Mouse (Mus musculus): ENCODE measurements at regions not wholly inside any gene's neighbourhood (a gene's known extent, or its start where the extent isn't known, plus 50 kb on each side); places are given as distances from the start of the nearest gene placed in this dataset.

DNA sequence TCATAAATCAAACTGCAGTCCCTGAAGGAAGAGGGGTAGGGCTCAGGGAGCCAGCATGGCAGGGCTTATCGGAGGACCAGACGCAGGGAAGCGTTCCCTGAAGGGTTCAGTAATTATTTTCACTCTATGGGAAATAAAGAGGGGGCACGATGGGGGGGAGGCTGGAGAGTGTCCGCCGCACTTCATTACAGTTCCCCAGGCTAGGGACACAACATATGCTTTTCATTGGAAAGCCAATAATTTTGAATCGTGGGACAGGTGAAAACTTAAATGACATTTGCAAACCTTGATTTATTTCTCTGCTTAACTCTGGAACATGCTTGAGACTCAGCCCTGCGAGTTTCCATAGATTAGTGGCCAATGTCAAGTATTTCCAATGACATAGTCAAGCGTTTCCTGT is 187.2 kb upstream of the Habp2 start:
- intact Hi-C loops (cut with DNase I): no loop called here
- DNase-seq (ENCODE audit: low spot score in 2 of 2): no peak

DNA sequence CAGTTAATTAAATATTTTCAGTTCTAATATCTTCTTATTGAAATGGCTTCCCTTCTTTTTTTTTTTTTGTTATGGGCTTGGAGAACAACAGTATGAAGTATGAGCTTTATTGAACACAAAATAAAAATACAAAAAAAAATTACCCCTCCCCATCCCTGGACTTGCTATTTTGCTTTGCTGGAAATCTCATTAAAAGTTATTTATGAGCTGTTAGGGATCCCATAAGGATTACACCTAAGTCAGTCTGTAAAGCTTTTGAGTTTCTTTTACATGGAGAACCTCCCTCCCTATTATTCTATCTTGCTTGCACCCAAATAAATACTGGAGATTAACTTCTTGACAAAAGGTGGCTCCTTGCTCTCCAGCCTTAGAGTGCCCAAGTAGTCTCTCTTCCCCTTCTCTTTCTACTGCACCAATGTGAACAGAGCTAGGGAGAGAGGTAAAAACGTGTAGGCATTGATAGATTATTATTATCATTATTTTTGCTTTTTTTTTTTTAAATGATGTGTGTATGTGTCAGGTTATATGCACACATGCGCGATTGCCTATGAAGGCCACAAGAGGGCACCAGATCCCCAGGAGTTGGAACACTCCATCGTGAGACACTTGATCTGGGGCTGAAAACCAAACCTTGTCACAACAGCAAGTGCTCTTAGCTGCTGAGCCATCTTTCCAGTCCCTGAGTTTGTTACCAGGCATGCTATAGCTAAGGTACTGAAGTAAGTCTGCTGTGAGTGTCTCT is 186.6 kb upstream of the Habp2 start:
- intact Hi-C loops (cut with DNase I): no loop called here
- no peak for DNase-seq (ENCODE audit: low spot score in 2 of 2)

DNA sequence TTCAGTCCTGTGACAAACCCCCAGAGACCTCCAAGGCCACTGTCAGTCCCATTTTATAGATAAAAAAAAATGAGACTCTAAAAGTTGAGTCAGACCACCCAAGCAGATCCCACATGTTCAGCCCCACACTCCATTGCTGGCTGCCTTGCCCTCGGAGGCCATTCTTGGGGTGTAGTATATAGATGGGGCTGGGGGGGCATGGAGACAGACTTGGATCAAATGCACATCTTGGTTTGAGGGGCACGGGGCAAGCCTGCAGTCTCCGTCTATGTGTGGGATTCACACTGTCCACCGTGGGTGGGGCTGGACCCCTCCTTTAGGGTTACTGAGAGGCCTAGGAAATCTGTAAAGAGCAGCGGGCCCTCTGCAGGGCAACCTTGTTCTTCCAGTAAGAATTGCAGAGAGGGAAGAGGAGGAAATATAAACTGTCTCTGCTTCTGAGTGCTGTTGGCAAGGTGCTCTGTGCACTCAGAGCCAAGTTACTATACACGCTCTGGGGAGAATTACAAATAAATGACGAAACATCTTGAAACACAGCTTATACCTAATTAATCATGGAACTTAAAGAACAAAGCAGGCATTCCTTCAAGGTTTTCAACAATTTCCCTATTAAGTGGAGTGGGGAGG is 184.4 kb upstream of the Habp2 start:
- DNase-seq (ENCODE audit: low spot score in 2 of 2): no peak
- intact Hi-C loops (cut with DNase I): no loop called here

GRCm38 (mm10) chr19:56105073-56105451 is 181.9 kb upstream of the Habp2 start:
- no peak for DNase-seq (ENCODE audit: low spot score in 2 of 2)
- intact Hi-C loops (cut with DNase I): no loop called here

- DNase-seq (ENCODE audit: low spot score in 2 of 2): no peak
- intact Hi-C loops (cut with DNase I): no loop called here
These were observed 181.4 kb upstream of the Habp2 start for GRCm38 (mm10) chr19:56105452-56106091.

GRCm38 (mm10) chr19:56108796-56109195 is 178.1 kb upstream of the Habp2 start:
- intact Hi-C loops (cut with DNase I): no loop called here
- DNase-seq (ENCODE audit: low spot score in 2 of 2): no peak

- no peak for DNase-seq (ENCODE audit: low spot score in 2 of 2)
- intact Hi-C loops (cut with DNase I): no loop called here
These were observed 171.2 kb upstream of the Habp2 start for GRCm38 (mm10) chr19:56115552-56116284.

- intact Hi-C loops (cut with DNase I): no loop called here
- no peak for DNase-seq (ENCODE audit: low spot score in 2 of 2)
These were observed 170.7 kb upstream of the Habp2 start for GRCm38 (mm10) chr19:56116285-56116680.

DNA sequence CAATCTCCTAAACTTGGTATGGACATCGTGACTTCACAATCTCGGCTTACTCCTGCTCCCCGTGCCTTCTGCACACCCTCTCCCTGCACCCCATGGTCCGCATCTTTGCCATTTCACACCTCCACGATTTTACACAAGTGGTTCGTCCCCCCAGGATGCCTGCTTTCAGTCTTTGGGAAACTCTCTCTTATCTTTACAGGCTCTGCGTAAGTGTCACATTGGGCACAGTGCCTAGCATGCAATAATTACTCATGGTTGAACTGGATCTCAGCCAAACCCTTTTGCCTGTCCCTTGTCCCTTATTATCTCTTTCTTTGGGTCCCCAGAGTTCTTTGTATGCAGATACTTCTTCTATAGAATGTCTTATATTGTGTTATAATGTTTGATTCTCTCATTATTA is 166.2 kb upstream of the Habp2 start:
- no peak for DNase-seq (ENCODE audit: low spot score in 2 of 2)
- intact Hi-C loops (cut with DNase I): no loop called here

DNA sequence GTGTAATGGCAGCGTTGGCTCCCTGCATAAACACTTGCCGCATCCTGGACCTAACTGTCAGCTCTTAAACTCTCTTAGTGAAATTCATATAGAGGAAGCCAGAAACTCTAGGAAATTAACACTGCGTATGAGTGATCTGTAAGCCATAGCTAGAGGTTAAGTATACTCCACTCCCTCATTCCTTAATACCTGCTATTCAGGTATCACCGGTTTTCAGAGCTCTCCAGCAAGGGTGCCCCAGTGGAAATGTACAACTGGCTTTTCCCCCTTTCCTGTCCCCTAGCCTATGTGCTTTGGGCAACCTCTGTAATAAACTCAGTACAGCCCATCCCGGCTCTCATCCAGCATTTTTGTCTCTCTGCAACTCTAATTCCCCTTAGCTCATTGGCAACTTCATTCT is 164.8 kb upstream of the Habp2 start:
- intact Hi-C loops (cut with DNase I): no loop called here

GRCm38 (mm10) chr19:56131556-56131955 is 155.4 kb upstream of the Habp2 start:
- DNase-seq (ENCODE audit: low spot score in 2 of 2): no peak
- intact Hi-C loops (cut with DNase I): loop anchor here (5.0 to 10.0 kb wide), 2 partner anchors 234 to 717 kb away; no protein-coding TSS in a partner anchor

More for the DNA sequence above, 164.8 kb upstream of the Habp2 start:
- DNase-seq (ENCODE audit: low spot score in 2 of 2): no peak

DNA sequence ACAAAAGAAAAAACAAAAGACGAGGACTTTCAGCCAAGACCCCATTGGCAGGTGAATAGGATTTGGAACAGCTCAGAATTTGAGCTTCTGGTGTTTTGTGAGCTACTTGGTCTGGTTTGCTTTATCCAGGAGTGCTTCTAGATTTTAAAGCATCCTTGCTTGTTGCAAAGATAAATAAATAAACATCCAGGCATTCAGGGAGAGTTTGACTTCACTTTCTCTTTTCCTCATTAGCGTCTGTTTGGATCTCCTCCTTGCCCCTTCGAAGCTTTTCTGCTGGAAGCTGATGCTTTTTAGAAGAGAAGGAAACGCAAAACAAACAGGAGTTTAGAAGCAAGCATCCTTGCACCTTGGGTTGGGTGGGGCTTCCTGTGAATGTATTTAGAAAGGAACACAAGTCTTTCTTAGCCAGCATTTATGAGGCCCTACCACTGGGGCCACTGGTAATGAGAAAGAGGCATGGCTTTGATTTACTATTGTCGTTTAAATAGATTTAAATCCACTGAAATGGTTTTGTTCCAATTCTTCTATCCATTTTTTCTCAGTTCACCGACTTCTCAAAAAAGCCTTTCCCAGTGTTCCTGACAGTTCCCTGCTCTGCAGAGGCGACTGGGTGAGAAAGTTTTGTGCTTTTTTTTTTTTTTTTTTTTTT is 153.9 kb upstream of the Habp2 start:
- DNase-seq (ENCODE audit: low spot score in 2 of 2): no peak

DNA sequence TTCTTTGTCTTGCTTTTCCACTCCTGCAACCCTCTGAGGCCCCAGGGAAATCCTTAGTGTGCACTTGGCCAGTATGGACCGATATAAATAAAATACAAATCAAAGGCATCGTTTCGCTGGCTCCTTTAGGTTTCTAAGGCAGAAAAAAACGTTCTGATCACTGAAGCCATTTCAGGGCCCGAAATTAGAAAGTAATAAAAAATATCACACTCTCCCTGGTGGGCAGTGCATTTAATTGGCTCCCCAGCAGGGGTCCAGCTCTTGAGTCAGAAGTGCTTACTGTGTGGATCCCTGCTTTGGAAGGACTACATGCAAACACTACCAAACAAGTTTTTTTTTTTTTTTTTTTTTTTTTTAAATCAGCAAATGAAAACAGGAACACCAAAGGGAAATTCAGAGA is 153.4 kb upstream of the Habp2 start:
- no peak for DNase-seq (ENCODE audit: low spot score in 2 of 2)
- intact Hi-C loops (cut with DNase I): loop anchor here (5.0 to 10.0 kb wide), 2 partner anchors 236 to 719 kb away; no protein-coding TSS in a partner anchor

More for the DNA sequence above, 153.9 kb upstream of the Habp2 start:
- intact Hi-C loops (cut with DNase I): loop anchor here (5.0 to 10.0 kb wide), 2 partner anchors 236 to 718 kb away; no protein-coding TSS in a partner anchor

- intact Hi-C loops (cut with DNase I): loop anchor here (2.0 to 10.0 kb wide), 3 partner anchors 237 to 797 kb away; no protein-coding TSS in a partner anchor
- peak; percentile 74 to 78 for DNase-seq (ENCODE audit: low spot score in 2 of 2)
These were observed 152.7 kb upstream of the Habp2 start for GRCm38 (mm10) chr19:56134081-56134818.

DNA sequence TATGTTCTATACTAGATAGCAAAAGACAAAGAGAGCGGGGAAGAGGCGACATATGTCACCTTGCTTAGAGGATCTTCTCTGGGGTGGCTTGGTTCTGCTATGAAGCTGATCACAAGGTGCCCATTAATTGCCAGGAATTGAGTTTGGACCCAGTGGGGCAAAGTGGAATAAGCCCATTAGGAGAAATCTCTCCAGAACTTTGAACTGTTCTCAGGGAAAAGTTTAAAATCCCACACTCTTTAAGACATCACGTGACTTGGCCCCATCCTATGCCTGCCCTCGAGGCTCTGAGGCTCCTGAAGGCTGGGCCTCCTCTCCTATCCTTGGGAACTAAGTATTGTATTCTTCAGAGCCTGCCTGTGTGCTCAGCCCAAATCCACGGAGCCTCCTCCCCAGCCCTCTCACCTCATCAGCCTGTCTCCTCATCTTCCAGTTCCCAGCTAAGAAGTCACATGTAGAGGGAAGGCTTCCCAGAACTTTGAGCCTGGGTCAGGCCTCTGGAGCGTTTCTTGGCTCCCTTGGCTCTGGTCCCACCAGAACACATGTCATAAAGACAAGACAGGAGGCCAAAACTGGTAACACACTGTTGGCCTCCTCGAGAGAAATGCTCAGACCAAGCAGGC is 151.5 kb upstream of the Habp2 start:
- no peak for DNase-seq (ENCODE audit: low spot score in 2 of 2)

DNA sequence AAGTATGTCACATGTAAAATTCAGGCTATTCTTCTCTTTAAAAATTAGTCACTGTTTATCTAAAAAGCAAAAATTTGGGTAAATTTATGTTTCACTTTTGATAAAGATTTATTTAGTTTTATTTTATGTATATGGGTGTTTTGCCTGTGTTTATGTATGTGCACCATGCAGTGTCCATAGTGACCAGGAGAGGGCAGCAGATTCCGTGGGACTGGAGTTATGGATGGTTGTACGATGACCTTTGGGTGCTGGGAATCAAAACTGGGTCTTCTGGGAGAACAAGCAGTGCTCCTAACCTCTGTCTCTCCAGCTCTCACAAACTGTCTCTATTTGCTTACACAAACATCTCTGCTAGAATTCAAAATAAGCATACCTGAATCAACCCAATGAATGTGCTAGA is 146.4 kb upstream of the Habp2 start:
- intact Hi-C loops (cut with DNase I): no loop called here
- DNase-seq (ENCODE audit: low spot score in 2 of 2): no peak

More for the DNA sequence above, 151.5 kb upstream of the Habp2 start:
- intact Hi-C loops (cut with DNase I): loop anchor here (2.0 to 10.0 kb wide), 2 partner anchors 721 to 799 kb away; no protein-coding TSS in a partner anchor

DNA sequence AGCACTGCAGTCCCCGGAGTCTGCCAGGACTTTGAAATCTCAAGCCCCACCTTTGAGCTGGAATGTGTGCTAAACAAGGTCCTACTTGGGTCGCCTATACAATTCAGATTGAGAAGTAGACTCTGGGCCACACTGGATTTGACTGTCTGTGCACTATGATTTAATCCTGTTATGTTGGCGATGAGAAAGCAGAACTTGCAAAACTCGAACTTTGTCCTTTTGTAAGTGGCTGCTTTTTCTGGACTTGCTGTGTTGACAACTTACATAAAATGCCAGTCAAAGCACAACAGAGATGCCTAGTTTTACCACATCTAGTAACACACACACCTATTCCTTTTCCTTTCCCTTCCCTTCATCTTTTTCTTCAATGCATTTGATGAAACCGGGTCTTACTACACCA is 142.7 kb upstream of the Habp2 start:
- intact Hi-C loops (cut with DNase I): no loop called here
- DNase-seq (ENCODE audit: low spot score in 2 of 2): no peak

DNA sequence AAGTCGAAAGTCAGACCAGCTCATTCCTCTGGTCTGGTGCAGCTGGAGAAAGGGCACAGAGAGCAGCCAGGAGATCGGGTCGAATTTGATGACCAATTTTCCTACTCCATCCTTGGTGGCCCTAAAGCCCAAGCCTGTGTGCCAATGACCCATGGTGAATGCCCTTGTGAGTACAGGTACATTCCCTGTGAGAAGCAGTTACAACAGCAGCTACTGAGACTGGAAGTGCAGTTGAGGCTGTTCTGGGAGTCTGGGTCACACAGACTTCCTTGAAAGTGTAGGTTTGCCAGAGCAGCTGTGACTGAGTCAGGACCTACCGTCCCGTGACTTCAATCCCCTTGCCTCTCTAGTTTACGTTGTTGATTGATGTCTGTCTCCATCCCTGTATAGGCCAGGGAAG is 129.8 kb upstream of the Habp2 start:
- intact Hi-C loops (cut with DNase I): no loop called here
- no peak for DNase-seq (ENCODE audit: low spot score in 2 of 2)
